Mouse (Mus musculus): ENCODE data around the gene Arl3. TPM values are rescaled to one million over a fixed set of nuclear protein-coding genes. Genes with fewer than 3 reads are reported as not detected.

Arl3 gene
- total RNA-seq, 2 experiments from 2014 or later, result 122 to 129 TPM

DNA sequence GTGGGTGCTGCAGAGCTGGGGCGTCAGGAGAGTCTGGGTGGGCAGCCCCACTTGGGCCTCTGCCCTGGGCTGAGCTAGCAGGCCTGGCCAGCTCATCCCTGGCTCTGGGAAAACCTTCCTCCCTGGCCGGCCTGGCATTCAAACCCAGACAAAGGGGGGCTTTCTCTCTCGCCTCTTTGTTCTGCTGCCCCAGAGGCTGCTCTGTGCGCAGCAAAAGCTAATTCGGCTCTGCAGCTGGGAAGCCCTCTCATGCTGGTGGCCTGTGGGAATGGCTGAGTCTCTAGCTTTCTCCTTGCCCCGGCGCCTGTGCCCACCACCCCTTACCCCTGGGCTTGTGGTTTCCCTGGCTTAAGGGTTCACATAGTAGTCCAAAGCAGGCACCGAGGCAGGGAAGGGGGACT is 65.8 kb downstream of the Arl3 start:
- TF ChIP-seq CTCF (conservative IDR thresholded peaks at IDR 0.05), result peak; percentile 34
- peak overlapping the region; percentile 96; the same call in 1 of the 2 replicates for H3K4me3 ChIP-seq
- peak overlapping the region; percentile 100 for H3K27ac ChIP-seq
- DNase-seq (ENCODE audit: low spot score in 2 of 2), result peak in 1 of 2 experiments; percentile 67

DNA sequence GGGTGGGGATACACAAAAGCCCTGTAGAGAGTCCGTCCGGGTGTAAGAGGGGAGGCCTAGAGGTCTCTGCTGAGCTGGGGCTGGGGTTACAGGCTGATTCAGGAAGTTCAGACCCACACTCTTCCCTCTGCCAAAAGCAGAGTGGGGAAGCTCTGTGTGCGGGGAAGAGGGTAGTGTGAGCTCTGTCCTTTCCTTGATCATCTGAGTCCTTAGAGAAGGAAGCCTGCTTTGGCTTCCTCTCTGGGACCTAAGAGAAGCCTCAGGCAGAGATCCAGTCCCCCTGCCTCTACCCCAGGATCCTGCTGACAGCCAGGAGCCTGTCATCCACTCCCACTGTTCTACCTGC is 66.7 kb downstream of the Arl3 start:
- DNase-seq (ENCODE audit: low spot score in 2 of 2), result no peak
- H3K4me3 ChIP-seq, result peak overlapping the region; percentile 96
- H3K27ac ChIP-seq, result peak overlapping the region; percentile 100
- no peak for TF ChIP-seq CTCF (conservative IDR thresholded peaks at IDR 0.05)

GRCm38 (mm10) chr19:46505646-46506371 is 67.2 kb downstream of the Arl3 start:
- no peak for DNase-seq (ENCODE audit: low spot score in 2 of 2)
- no peak for TF ChIP-seq CTCF (conservative IDR thresholded peaks at IDR 0.05)
- H3K27ac ChIP-seq, result peak overlapping the region; percentile 100
- H3K4me3 ChIP-seq, result peak overlapping the region; percentile 96

DNA sequence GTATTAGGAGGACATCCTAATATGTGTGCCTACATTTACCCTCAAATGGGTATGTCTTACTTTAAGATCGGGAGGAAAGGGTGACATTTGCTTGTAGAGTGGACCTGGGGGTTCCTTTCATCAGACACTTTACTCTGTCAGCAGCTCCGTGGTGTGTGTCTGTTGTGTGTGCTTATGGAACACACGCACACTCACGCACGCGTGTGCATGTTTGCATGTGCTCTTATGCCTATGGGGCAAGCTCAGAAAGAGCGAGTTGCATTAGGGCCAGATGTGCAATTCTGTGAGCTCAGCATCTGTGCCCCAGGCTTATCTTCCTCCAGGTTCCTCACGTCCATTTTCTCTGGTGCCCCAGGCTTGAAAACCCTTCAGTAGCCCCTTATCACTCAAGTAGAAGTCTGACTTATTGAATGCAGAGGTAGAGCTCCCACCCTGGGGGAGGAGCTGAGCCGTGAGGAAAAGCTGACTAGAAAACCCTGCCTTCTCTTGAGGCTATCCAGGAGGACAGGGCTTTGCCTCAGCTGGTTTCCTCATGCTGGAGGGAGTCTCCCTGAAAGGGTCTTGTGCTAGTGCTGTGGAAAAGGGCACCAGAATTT is 68.1 kb downstream of the Arl3 start:
- peak overlapping the region; percentile 96 for H3K4me3 ChIP-seq
- no peak for TF ChIP-seq CTCF (conservative IDR thresholded peaks at IDR 0.05)
- H3K27ac ChIP-seq, result peak overlapping the region; percentile 100
- no peak for DNase-seq (ENCODE audit: low spot score in 2 of 2)

GRCm38 (mm10) chr19:46504085-46504552 is 68.9 kb downstream of the Arl3 start:
- peak overlapping the region; percentile 96 for H3K4me3 ChIP-seq
- no peak for DNase-seq (ENCODE audit: low spot score in 2 of 2)
- peak overlapping the region; percentile 100 for H3K27ac ChIP-seq
- peak; percentile 65 for TF ChIP-seq CTCF (conservative IDR thresholded peaks at IDR 0.05)

DNA sequence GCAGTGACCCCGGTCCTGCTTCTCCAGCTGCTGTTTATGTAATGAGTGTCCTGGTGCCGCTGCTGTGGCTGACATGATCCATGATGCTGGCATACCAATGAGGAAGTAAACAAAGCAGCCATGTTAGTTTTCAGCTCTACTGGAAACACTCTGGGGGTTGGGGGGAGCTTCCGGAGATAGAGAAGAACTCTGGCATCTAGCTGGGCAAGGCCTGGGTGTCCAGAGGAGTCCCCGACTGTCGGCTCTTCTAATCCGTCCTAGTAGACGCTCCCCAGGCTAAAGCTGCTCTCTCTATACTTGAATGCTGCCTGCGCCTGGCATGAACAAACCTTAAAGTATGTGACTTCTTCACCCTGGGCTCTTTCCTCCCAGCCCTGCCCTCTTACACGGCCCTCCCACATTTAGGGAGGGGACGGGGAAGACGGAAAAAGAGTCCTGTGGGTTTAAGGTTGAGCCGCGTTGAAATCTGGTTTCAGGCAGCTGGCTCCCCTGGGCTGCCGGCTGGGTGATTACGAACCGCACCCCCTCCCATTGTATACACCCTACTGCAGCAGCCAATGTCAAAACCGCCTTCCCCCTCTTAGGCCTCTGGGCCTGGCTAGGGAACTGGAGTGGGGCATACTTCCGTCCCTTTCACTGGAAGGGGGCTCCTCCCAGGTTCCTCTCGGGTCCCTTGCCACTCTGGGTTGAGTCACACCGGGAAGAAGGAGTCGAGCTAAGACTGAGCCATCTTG is 69.5 kb downstream of the Arl3 start:
- H3K27ac ChIP-seq, result peak overlapping the region; percentile 100
- TF ChIP-seq CTCF (conservative IDR thresholded peaks at IDR 0.05), result no peak
- H3K4me3 ChIP-seq, result peak overlapping the region; percentile 96
- DNase-seq (ENCODE audit: low spot score in 2 of 2), result peak in 1 of 2 experiments; percentile 41

DNA sequence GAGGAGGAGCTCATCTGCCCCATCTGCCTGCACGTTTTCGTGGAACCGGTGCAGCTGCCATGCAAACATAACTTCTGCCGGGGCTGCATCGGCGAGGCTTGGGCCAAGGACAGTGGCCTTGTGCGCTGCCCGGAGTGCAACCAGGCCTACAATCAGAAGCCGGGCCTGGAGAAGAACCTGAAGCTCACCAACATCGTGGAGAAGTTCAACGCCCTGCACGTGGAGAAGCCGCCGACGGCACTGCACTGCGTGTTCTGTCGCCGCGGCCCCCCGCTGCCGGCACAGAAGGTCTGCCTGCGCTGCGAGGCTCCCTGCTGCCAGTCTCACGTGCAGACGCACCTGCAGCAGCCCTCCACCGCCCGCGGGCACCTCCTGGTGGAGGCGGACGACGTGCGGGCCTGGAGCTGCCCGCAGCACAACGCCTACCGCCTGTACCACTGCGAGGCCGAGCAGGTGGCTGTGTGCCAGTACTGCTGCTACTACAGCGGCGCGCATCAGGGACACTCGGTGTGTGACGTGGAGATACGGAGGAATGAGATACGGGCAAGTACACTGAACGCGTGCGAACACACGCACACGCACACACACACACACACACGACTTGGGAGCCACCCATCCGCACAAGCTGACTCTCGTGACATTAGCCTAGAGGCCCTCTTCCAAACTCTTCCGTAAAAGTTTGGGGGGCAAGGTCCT is 70.4 kb downstream of the Arl3 start:
- DNase-seq (ENCODE audit: low spot score in 2 of 2), result peak; percentile 64
- Histone ChIP-seq H3K4me3 (peak overlapping the region; percentile 96), H3K27ac (peak overlapping the region; percentile 100)
- TF ChIP-seq CTCF (conservative IDR thresholded peaks at IDR 0.05), result peak; percentile 68

DNA sequence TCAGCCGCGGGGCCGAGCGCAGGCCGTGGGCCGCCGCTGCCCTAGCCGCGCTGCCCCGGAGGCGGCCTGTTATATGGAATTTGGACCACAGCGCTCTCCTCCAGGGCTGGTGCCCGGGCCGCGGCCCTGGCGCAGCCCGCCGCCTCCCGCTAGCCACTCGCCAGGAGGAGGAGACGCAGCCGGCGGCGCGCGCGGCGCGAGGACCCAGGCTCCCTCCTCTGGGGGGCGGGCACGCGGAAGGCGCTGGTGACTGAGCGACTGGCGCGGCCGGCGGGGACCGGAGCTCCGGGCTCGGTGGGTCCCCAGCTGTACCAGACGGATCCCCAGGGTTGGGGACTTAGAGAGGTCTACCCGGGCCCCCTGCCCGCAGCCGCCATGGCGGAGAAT is 70.9 kb downstream of the Arl3 start:
- DNase-seq (ENCODE audit: low spot score in 2 of 2), result peak; percentile 76 to 78
- no peak; the same call in 1 of the 2 replicates for TF ChIP-seq CTCF (conservative IDR thresholded peaks at IDR 0.05)
- peak overlapping the region; percentile 96 for H3K4me3 ChIP-seq
- H3K27ac ChIP-seq, result peak overlapping the region; percentile 100

GRCm38 (mm10) chr19:46501401-46502068 is 71.5 kb downstream of the Arl3 start, which contains the start of gene Trim8:
Trim8 (plus strand) TSS chr19:46501702.
- no peak for TF ChIP-seq CTCF (conservative IDR thresholded peaks at IDR 0.05)
- DNase-seq (ENCODE audit: low spot score in 2 of 2), result peak; percentile 64 to 82
- Histone ChIP-seq H3K4me3 (peak within 1 kb of the TSS; percentile 96), H3K27ac (peak within 1 kb of the TSS; percentile 100)

GRCm38 (mm10) chr19:46500581-46501341 is 72.2 kb downstream of the Arl3 start:
- TF ChIP-seq CTCF (conservative IDR thresholded peaks at IDR 0.05), result peak; percentile 42; the same call in 1 of the 2 replicates
- Histone ChIP-seq H3K4me3 (peak overlapping the region; percentile 96), H3K27ac (peak overlapping the region; percentile 100)
- no peak for DNase-seq (ENCODE audit: low spot score in 2 of 2)

DNA sequence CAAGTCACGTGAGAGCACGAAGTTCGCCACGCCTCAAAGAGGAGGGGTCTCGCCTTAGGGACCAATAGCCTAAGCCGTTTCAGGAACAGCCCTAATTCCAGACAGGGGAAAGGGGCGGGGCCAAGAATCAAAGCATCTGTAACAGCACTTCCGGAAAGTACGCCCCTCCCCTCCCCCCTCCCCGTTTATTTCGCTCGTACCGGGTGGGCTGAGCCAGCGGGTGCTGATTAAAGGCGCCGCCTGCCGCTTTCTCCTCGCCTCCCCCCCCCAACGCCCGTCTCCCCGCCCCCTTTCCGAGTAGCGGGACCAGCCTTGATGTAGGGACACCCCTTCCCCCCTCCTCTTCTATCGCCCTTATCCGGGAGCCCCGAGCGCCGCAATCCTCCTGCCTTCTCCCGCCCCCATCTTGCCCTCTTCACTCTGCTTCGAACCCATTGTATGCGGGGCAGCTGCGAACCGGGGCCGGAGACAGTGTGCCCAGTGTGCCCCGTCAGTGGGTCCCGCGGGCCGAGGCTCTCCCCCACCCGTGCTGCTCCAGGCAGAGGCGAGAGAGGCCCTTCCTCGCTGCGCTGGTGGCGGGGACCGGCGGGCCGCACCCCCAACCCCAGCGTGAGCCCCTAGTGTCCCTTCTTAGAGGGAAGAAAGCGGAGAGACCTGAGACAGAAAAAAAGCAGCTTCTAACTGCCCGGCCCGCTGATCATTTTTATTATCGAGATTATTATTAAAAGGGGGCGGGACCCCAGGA is 73.0 kb downstream of the Arl3 start:
- TF ChIP-seq CTCF (conservative IDR thresholded peaks at IDR 0.05), result no peak
- Histone ChIP-seq H3K4me3 (peak overlapping the region; percentile 96), H3K27ac (peak overlapping the region; percentile 100)
- peak; percentile 94 to 99 for DNase-seq (ENCODE audit: low spot score in 2 of 2)

Data from layer of hippocampus, adult 2 months (tissue).